Mouse (Mus musculus): ENCODE data around the gene Olfr1499.
"Not testable (repeated sequence)": the region's sequence is repeated elsewhere in the genome, so short reads cannot be mapped to it uniquely, and the experiment has no call there.

Gene Olfr1499

GRCm38 (mm10) chr19:13819347-13819746 lies at the start of gene Olfr1499:
TSS of gene Olfr1499 (minus strand) at chr19:13819447.
- no peak for DNase-seq

GRCm38 (mm10) chr19:13861495-13861894 lies 42.2 kb upstream of the Olfr1499 start, which contains the start of gene Olfr1502:
TSS of gene Olfr1502 (plus strand) at chr19:13861795.
- DNase-seq: no peak

DNA sequence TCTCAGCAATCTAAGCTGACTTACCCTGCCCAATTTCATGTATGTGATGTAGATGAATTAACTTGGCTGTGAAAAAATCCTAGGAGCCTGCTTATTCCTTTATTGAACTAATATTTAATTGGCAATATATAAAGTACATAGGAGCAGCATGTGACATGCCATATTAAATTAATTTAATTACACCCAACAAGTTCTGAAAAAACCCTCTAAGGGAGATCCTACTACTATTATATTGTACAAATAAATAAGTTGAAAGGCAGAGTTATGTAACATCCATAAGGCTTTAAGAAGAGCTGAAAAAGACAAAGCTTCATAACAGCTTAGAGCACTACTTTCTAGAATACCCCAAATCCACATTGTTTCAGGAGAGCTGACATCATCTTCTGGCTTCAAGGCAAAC lies 31.3 kb upstream of the Olfr1499 start, which contains the start of gene Olfr1501:
Gene Olfr1501 (minus strand): TSS at position 101 of the 400 bp plus-strand sequence.
- DNase-seq: not testable (repeated sequence)

DNA sequence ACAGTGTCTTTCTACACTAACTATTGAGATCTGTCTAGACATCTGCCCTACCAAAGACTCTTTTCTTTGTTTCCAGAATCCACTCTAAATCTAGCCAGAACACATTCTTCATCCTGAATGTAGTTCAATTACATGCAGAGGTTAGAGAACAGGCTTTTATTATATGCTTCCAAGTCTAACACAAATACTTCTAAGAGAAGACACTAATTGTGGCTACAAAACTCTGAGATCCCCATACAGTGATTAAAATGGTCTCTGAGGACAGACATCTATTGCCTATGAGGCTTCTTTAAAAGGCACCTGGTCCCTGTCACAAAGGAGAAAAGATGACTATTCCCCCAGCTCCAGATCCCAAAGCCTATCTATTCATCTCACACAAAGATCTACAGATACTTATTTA lies 11.1 kb upstream of the Olfr1499 start, which contains the start of gene Olfr1500:
Gene Olfr1500 (minus strand): TSS at position 101 of the 400 bp plus-strand sequence.
- DNase-seq: no peak

DNA sequence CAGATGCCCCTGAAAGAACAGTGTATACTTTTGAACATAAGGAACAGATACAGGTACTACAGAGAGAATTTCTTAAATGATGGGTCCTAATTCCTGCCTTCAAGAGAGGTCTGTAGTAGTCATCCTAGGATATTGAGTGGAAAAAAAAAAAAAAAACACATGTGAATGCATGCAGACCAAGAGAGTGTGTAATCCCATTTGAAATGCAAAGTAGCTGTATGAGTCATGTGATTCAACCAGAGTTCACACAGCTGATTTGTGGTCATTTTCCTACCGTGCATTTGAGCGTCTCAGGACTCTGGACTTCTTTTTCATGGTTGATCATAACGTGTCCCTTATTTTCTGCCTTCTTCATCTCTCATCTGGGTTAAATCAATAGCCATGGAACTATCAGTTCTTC lies 9.2 kb upstream of the Olfr1499 start:
- no peak for DNase-seq

- DNase-seq: no peak
These were observed 1.6 kb upstream of the Olfr1499 start for GRCm38 (mm10) chr19:13820847-13821246.

DNA sequence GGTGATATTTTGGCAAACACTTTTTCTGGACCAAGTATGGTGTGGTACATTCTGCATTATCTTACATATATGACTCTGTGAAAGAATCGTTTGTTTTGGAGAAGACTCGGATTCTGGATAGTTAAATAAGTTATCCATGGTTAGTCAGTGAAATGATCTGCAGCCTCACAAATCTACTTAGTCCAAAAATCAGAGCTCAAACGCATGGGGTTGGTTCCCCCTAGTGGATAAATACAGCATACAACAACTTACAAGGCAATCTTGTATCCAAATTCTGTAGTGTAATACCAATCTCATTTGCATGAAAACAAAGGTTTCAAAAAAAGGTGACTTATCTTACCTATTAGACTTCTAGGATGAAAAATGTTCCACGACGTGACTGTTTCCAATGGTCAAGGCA lies 420 bp downstream of the Olfr1499 start:
- no peak for DNase-seq

DNA sequence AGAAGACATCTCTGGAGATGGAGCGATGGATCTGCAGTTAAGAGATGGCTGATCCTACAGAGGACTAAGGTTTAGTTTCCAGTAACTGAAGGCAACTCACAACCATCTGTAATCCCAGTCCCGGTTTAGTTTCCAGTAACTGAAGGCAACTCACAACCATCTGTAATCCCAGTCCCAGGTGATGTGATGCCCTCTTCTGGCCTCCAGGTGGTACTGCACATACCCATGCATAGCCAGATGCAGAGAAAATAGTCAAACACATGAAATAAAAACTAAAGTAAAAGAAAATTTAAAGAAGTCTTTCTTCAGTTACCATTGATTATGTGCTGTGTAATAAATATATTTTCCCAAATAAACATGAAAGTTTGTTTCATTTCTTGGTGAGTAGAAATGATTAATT lies 6.4 kb downstream of the Olfr1499 start:
- DNase-seq: no peak

DNA sequence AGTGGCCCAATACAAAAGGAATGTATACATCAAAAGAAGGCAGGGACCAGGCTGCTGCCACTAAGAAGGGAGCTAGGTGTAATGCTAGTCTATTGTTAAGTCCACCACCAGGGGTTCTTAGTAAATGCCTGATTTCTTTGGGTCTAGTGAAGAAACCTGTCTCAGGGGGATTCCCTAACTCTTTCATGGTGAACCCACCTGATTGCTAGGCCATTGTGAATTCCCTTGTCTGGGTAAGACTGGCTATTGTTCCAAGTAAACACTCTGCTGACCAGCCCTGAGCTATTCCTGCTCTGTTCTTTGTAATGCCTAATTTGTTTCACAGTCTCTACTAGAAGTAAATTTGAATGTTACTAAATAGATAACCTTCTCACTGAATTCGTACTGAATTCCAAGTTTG lies 13.8 kb downstream of the Olfr1499 start:
- DNase-seq: not testable (repeated sequence)

- DNase-seq: no peak
These were observed 21.1 kb downstream of the Olfr1499 start, which contains the start of gene Olfr1497 for GRCm38 (mm10) chr19:13798102-13798501. TSS of gene Olfr1497 (minus strand) at chr19:13798202.

- DNase-seq: no peak
These were observed 41.7 kb downstream of the Olfr1499 start, which contains the start of gene Olfr1496 for GRCm38 (mm10) chr19:13777578-13777977. TSS of gene Olfr1496 (plus strand) at chr19:13777878.

DNA sequence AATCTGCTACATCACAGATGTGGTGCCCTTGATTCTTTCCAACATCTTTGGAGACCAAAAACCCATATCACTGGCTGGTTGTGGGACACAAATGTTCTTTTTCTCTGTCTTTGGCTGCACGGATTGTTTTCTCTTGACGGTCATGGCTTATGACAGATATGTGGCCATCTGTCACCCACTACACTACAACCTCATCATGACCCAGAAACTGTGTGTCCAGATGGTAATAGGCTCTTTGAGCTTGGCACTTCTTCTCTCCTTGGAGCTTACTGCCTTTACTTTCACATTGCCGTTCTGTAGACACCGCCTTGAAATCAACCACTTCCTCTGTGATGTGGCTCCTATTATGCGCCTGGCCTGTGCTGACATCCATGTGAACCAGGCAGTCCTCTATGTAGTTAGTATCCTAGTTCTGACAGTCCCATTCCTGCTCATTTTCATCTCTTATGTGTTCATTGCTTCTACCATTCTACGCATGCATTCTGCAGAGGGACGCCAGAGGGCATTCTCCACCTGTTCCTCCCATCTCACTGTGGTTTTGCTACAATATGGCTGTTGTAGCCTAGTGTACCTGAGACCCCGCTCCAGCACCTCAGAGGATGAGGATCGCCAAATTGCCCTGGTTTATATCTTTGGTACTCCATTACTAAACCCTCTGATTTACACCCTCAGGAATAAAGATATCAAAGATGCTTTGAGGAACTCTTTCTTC lies 50.5 kb downstream of the Olfr1499 start:
- no peak for DNase-seq

DNA sequence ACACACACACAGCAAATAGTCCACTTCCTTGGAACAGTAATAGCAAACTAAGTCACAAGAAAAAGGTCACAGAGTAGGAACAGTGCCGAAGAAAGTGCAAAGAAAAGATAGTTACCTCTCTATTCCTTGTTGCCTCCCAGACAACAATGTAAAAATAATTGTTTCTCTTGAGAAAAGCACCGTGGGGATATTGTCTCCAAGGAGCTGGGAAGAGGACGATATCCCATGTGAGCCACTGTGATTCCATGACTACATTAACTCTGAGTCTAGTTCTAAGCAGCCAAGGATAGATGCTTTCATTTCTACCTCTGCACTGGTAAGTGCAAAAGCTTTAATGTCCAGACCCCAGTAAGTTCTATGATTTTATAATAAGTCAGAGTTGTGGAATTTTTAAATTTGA lies 54.9 kb downstream of the Olfr1499 start, which contains the start of gene Olfr1495:
Gene Olfr1495 (plus strand): TSS at position 301 of the 400 bp plus-strand sequence.
- DNase-seq: no peak
